Mouse (Mus musculus) left cerebral cortex, adult 11 months (tissue): Measurements from ENCODE around the gene Capsl.

Experiments used
- DNase-seq: peaks from one replicate; pipeline ENCODE4 v3.0.0; 2022; ENCODE audit warnings: low spot score

The Capsl gene

GRCm38 (mm10) chr15:9435534-9436180 is at the start of gene Capsl:
Gene Capsl, plus strand, starts transcription at chr15:9436028.
- DNase-seq = peak; percentile 25

GRCm38 (mm10) chr15:9409475-9409874 is 26.4 kb upstream of the Capsl start:
- no peak for DNase-seq

GRCm38 (mm10) chr15:9421163-9421562 is 14.7 kb upstream of the Capsl start:
- no peak for DNase-seq

- no peak for DNase-seq
Observed at GRCm38 (mm10) chr15:9427849-9428248, 8.0 kb upstream of the Capsl start.

GRCm38 (mm10) chr15:9429843-9430242 is 6.0 kb upstream of the Capsl start:
- DNase-seq = no peak

GRCm38 (mm10) chr15:9451999-9452398 is 16.2 kb downstream of the Capsl start:
- no peak for DNase-seq

GRCm38 (mm10) chr15:9452842-9453241 is 17.0 kb downstream of the Capsl start:
- no peak for DNase-seq

- no peak for DNase-seq
Observed at GRCm38 (mm10) chr15:9454198-9454597, 18.4 kb downstream of the Capsl start.

GRCm38 (mm10) chr15:9455241-9455640 is 19.4 kb downstream of the Capsl start:
- no peak for DNase-seq

GRCm38 (mm10) chr15:9463521-9464027 is 27.7 kb downstream of the Capsl start:
- no peak for DNase-seq

GRCm38 (mm10) chr15:9464039-9464438 is 28.2 kb downstream of the Capsl start:
- no peak for DNase-seq

- DNase-seq = no peak
Observed at GRCm38 (mm10) chr15:9471053-9471685, 35.3 kb downstream of the Capsl start.

- DNase-seq = no peak
Observed at GRCm38 (mm10) chr15:9472167-9472566, 36.3 kb downstream of the Capsl start.

GRCm38 (mm10) chr15:9472618-9473017 is 36.8 kb downstream of the Capsl start:
- DNase-seq = no peak

- no peak for DNase-seq
Observed at GRCm38 (mm10) chr15:9473188-9473587, 37.4 kb downstream of the Capsl start.

GRCm38 (mm10) chr15:9489417-9490118 is 53.7 kb downstream of the Capsl start:
- DNase-seq = no peak

GRCm38 (mm10) chr15:9492077-9492476 is 56.2 kb downstream of the Capsl start:
- DNase-seq = no peak
